Mouse (Mus musculus) intestine, embryonic 15.5 days (tissue): ENCODE results near the gene Immp2l. TPM values are rescaled to one million over a fixed set of nuclear protein-coding genes. Genes with fewer than 3 reads are reported as not detected.
"Not testable (repeated sequence)": the region's sequence is repeated elsewhere in the genome, so short reads cannot be mapped to it uniquely, and the experiment has no call there.

Experiments used
- ATAC-seq: fragments of 200-750 bp; cut with Nextera tagmentation; 2 replicates; pipeline ENCODE4 v1.8.0; 2017; ENCODE audit warnings: moderate TSS enrichment, moderate library complexity
- H3K27ac ChIP-seq: fragments of 300-500 bp; sonication (generic); 2 replicates; pipeline ENCODE4 v1.5.1; 2015; ENCODE audit warnings: mild to moderate bottlenecking, inconsistent platforms
- H3K27me3 ChIP-seq: fragments of 300-500 bp; sonication (generic); replicated peaks from 2 replicates; pipeline ENCODE4 v1.6.1; 2015; ENCODE audit warnings: inconsistent platforms
- H3K36me3 ChIP-seq: fragments of 300-500 bp; sonication (generic); 2 replicates; pipeline ENCODE4 v1.6.1; 2015; ENCODE audit warnings: inconsistent platforms
- H3K4me1 ChIP-seq: fragments of 300-500 bp; sonication (generic); replicated peaks from 2 replicates; pipeline ENCODE4 v1.6.1; 2015; ENCODE audit warnings: inconsistent platforms
- H3K4me2 ChIP-seq: fragments of 300-500 bp; sonication (generic); replicated peaks from 2 replicates; pipeline ENCODE4 v1.6.1; 2015; ENCODE audit warnings: mild to moderate bottlenecking, inconsistent platforms
- H3K4me3 ChIP-seq: fragments of 300-500 bp; sonication (generic); replicated peaks from 2 replicates; pipeline ENCODE4 v1.5.1; 2015; ENCODE audit warnings: inconsistent platforms
- H3K9ac ChIP-seq: fragments of 300-500 bp; sonication (generic); 2 replicates; pipeline ENCODE4 v1.6.1; 2015; ENCODE audit warnings: inconsistent platforms
- H3K9me3 ChIP-seq: fragments of 300-500 bp; sonication (generic); 2 replicates; pipeline ENCODE4 v1.6.1; 2016; ENCODE audit warnings: inconsistent platforms
- WGBS: fragments of 180-500 bp; shearing (Covaris S2); methylation state at CpG from one replicate; pipeline ENCODE4 v1.1.7; 2015; 5-methylcytosine and 5-hydroxymethylcytosine counted together
- polyA plus RNA-seq: library from polyadenylated mRNA; unstranded; fragments of >200 nt; fragmentation: Nextera tagmentation; extraction: Ambion mirVana; gene quantifications from 2 replicates; pipeline ENCODE4 v1.2.1, GENCODE M21; 2015

The Immp2l gene
- polyA plus RNA-seq = 26.9 and 27.7 TPM in 2 replicates

DNA sequence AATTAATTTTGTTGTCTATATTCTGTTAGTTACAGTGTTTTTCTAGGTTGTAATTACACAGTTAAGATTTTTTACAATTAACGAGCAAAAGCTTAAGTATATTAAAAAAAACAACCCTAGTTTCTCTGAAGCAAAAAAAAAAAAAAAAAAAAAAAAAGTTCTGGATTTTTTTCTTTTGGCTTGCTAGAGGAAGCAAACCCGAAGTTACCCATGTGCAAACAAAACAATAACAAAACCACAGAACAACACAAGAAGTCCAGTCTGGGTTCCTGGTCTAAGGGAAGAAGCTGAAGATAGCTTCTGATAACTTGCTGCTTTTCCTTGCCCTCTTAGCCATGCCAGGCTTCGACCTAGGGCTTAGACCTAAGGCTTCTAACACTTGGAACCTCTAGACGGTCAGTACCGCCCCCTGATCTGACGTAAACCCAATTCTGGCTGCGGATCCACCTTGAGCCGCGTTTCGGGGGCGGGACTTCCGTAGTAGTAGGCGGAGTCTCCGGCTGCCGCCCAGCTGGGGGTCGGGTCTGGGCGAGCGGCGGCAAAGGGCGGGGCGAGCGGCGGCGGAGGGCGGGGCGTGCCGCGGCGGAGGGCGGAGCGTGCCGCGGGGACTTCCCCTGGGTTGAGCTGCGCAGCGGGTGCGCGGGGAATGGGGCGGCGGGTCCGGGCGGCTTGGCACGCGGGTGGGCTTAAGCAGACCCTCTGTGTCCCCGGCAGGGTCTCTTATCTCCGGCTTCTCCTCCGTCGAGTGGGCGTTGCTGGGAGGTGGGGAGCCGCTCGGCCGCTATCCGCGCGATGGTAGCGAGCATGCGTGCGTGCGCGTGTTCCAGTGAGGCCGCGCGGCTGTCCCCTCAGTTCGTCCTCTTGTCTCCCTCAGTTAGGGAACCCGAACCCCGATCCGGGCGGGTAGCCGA lies at the start of gene Immp2l:
Gene Immp2l (plus strand): TSS at position 580 of the 911 bp plus-strand sequence.
- Histone ChIP-seq H3K4me2 (peak within 1 kb of the TSS; percentile 85), H3K4me1 (0 out of 2 replicates have a peak, but pooled peaks cover 2% of the 10 kb centered on the region), H3K27ac (peak within 1 kb of the TSS; percentile 72), H3K9me3 (no peaks in the 10 kb centered on the region), H3K4me3 (peak within 1 kb of the TSS; percentile 72), H3K27me3 (no peaks in the 10 kb centered on the region), H3K9ac (peak within 1 kb of the TSS; percentile 90), H3K36me3 (no peaks in the 10 kb centered on the region)
- WGBS = 2% methylated on average over 66 of the region's 68 CpGs
- ATAC-seq = peak; percentile 99

DNA sequence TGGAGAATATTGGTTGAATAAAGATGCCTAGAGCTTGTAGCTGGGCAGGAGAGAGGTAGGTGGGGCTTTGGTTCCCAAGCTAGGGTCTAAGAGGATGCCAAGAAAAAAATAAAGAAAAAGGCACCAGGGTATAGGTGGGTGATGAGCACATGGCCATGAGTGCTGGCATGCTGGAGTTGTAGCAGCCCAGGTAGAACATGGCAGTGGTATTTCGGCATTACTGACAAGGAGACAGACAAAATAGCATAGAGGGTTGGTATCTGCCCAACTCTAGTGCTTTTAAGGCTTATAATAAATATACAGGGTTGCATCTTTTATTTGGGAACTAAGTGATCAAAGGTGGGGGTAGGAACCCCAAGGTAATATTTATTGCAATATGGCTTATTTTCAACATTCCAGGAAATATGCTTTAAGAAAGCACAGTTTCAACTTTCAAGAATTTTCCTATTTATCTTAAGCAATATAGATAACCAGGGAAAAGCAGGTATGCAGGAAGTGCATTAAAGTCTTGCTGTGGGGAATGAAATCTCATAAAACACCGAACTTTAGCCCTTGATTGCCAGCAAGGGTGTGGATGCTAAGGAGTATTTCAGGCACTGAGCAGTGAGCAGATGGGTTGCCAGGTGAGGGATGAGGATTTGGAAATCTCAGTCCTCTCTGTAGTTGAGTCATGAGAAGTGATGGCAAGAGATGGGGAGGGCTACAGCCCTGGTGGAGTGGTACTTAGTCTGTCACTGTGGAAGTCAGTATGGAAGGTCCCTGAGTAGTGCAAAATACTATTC lies 45.0 kb upstream of the Immp2l start:
- H3K27me3 ChIP-seq = no peaks in the 10 kb centered on the region
- no peak overlapping the region for H3K9ac ChIP-seq
- no peak overlapping the region for H3K27ac ChIP-seq
- no peak overlapping the region for H3K4me2 ChIP-seq
- H3K9me3 ChIP-seq = no peaks in the 10 kb centered on the region
- WGBS = 75% methylated on average over 2 of the region's 2 CpGs
- H3K4me1 ChIP-seq = no peaks in the 10 kb centered on the region
- ATAC-seq = peak; percentile 92
- no peaks in the 10 kb centered on the region for H3K36me3 ChIP-seq
- no peak overlapping the region for H3K4me3 ChIP-seq

DNA sequence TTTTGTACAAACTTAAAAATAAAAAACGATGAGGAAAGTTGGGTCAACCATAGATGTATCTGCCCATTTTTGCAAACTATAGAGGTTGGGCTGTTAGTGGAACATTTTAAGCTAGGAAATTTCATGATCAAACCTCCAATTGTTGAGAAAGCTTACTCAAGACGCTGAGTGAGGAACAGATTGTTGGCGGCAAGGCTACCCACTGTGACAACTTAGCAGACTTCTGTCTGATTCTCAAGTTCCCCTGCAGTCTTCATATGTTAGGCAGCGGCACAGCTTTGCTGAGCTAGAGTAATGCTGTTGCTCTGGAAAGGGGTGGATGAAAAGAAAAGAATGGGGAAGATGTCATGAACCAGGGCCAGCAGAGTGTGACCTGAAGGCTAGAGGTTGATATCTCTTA lies 44.2 kb upstream of the Immp2l start:
- H3K9me3 ChIP-seq = no peaks in the 10 kb centered on the region
- no peaks in the 10 kb centered on the region for H3K27me3 ChIP-seq
- 87% methylated on average over 4 of the region's 4 CpGs for WGBS
- no peak overlapping the region for H3K27ac ChIP-seq
- no peak overlapping the region for H3K4me3 ChIP-seq
- no peak overlapping the region for H3K4me2 ChIP-seq
- ATAC-seq = 0 out of 2 replicates have a peak, but pooled peaks have one; percentile 6
- no peak overlapping the region for H3K9ac ChIP-seq
- no peaks in the 10 kb centered on the region for H3K36me3 ChIP-seq
- no peaks in the 10 kb centered on the region for H3K4me1 ChIP-seq

DNA sequence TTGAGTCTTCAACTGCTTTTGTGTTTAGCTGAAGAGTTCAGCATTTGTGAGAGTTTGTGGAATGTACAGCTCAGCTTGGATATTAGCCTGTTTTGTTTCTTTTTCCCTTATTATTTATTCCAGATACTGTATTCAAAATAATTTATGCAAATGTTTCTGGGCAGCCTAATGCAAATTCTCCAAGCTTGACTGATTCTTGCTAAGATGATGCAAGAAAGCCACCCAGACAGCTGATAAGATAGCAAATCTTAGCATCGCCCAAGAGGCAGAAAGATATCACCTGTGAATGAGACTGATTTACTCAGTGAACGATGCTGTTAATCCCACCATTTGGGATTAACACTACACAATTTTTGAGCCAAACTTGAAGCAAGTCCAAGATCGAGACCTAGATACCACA lies 43.7 kb upstream of the Immp2l start:
- Histone ChIP-seq H3K9me3 (no peaks in the 10 kb centered on the region), H3K4me1 (no peaks in the 10 kb centered on the region), H3K27ac (no peak overlapping the region), H3K9ac (no peak overlapping the region), H3K36me3 (no peaks in the 10 kb centered on the region), H3K4me3 (no peak overlapping the region), H3K27me3 (no peaks in the 10 kb centered on the region), H3K4me2 (no peak overlapping the region)
- 75% methylated on average over 3 of the region's 3 CpGs for WGBS
- no peak for ATAC-seq

DNA sequence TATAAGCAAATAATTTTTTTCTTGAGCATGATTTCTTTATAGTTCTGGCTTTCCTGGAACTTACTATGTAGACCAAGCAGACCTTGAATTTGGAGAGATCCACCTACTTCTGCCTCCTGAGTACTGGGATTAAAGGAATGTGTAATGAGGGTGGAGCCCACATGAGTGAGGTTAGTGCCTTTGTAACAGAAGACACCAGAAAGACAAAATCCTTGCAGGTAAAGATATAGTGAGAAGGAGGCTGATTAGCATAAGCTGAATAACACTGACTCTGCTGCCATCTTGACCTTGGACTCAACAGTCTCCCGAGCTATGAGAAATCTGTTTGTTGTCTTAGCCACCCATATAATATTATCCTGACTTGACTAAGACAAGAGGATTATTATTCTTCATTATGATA lies 40.9 kb upstream of the Immp2l start:
- H3K27me3 ChIP-seq = no peaks in the 10 kb centered on the region
- no peak for ATAC-seq
- no peaks in the 10 kb centered on the region for H3K4me1 ChIP-seq
- no peak overlapping the region for H3K27ac ChIP-seq
- no peak overlapping the region for H3K4me2 ChIP-seq
- no peak overlapping the region for H3K9ac ChIP-seq
- no peaks in the 10 kb centered on the region for H3K9me3 ChIP-seq
- H3K4me3 ChIP-seq = no peak overlapping the region
- 70% methylated on average over 1 of the region's 1 CpGs for WGBS
- no peaks in the 10 kb centered on the region for H3K36me3 ChIP-seq

DNA sequence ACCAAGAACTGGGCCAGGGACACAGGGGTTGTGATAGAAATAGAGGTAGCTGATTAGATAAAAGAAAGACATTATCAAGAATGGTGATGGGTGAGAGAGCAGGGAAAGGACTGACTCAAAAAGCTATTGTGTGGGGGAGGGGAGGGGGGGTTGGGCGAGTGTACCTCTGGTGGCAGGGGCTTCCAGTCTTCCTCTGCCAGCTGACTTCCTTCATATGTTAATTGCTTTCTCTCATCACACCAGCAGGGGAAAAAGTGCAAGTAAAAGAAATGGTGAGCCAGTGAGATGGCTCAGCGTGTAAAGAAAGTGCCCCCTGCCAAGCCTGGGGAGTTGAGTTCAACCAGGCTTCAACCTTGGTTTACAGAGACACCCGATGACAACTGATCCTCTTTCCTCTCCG lies 39.2 kb upstream of the Immp2l start:
- WGBS = 40% methylated on average over 4 of the region's 4 CpGs
- H3K4me1 ChIP-seq = no peaks in the 10 kb centered on the region
- H3K9me3 ChIP-seq = no peaks in the 10 kb centered on the region
- ATAC-seq = no peak
- no peak overlapping the region for H3K9ac ChIP-seq
- no peak overlapping the region for H3K4me3 ChIP-seq
- H3K36me3 ChIP-seq = no peaks in the 10 kb centered on the region
- no peak overlapping the region for H3K27ac ChIP-seq
- no peak overlapping the region for H3K4me2 ChIP-seq
- H3K27me3 ChIP-seq = no peaks in the 10 kb centered on the region

DNA sequence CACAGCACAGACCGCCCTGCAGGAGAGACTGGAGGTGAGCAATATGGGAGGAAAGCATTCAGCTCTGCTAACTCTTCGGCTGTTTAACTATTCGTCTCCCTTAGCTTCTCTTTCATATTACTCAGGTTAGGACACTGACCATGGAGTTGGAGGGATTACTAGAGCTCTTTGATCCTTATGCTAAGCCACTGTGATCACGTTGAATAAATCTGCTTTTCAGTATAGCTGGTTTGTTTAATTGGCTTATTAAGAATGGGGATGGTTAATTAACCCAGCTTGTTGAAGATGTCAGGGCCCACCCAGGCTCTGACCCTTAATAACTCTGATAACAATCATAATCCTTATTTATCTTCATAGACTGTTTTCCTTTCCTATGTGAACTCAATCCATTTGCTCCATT lies 38.1 kb upstream of the Immp2l start:
- 70% methylated on average over 4 of the region's 4 CpGs for WGBS

DNA sequence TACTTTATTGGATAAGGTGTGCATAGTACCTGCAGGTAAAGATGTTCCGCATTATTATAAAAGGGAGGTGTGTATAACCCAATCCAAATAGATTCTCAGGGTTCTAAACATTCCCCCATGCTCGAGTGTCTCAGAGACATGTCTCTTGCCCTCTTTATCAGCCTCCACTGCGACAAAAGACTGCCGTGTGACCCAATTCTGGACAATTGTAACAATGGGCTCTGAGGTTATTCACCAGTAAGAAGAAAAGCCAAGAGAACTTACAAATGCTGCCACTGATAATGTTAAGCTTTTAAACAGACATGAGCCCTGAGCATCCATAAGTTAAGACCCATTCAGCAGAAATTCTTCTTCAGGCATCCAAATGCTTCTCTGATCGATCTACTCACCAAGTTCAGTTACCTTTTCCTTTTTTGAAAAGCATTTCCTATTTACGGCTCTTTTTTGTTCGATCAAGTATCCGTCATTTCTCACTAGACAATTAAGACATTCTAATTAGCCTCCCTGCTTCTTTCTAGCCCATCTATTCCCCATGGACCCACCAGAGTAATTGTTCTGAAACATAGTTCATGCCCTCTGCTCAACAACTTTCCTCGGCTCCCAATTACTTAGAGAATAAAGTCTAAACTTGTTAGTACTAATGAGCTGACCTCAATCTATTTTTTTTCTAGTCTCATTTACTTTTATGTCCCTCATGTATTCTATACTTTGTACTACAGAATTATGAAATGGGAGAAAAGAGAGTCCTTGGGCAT lies 35.4 kb upstream of the Immp2l start:
- Histone ChIP-seq H3K9ac (no peak overlapping the region), H3K27ac (no peak overlapping the region), H3K4me1 (no peaks in the 10 kb centered on the region), H3K4me2 (no peak overlapping the region), H3K4me3 (no peak overlapping the region), H3K36me3 (no peaks in the 10 kb centered on the region), H3K27me3 (no peaks in the 10 kb centered on the region), H3K9me3 (no peaks in the 10 kb centered on the region)
- 87% methylated on average over 9 of the region's 9 CpGs for WGBS
- no peak for ATAC-seq

More for the DNA sequence above, 38.1 kb upstream of the Immp2l start:
- Histone ChIP-seq H3K36me3 (no peaks in the 10 kb centered on the region), H3K4me3 (no peak overlapping the region), H3K9ac (no peak overlapping the region), H3K4me2 (no peak overlapping the region), H3K4me1 (no peaks in the 10 kb centered on the region), H3K27me3 (no peaks in the 10 kb centered on the region), H3K9me3 (no peaks in the 10 kb centered on the region), H3K27ac (no peak overlapping the region)
- ATAC-seq = no peak

DNA sequence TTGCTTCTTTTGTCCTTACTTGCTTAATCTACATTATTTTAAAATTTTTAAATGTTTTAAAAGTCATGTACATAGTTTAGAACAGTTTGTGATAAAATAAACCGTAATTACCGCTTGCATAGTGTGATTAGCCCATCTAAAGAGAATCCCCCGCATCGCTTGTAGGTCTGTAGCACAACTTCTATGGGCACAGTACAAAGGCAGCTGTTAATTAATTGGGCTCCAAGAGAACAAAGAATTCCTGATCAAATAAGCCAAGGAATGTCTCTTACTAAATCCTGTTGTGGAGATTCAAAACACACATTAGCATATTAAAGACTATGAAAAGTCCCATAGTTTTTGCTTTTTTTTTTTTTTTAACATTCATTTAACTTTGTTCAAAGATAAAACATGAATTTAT lies 32.2 kb upstream of the Immp2l start:
- Histone ChIP-seq H3K4me1 (no peaks in the 10 kb centered on the region), H3K36me3 (no peaks in the 10 kb centered on the region), H3K9ac (no peak overlapping the region), H3K4me2 (no peak overlapping the region), H3K27me3 (no peaks in the 10 kb centered on the region), H3K9me3 (no peaks in the 10 kb centered on the region), H3K27ac (no peak overlapping the region), H3K4me3 (no peak overlapping the region)
- 90% methylated on average over 4 of the region's 4 CpGs for WGBS
- ATAC-seq = no peak

DNA sequence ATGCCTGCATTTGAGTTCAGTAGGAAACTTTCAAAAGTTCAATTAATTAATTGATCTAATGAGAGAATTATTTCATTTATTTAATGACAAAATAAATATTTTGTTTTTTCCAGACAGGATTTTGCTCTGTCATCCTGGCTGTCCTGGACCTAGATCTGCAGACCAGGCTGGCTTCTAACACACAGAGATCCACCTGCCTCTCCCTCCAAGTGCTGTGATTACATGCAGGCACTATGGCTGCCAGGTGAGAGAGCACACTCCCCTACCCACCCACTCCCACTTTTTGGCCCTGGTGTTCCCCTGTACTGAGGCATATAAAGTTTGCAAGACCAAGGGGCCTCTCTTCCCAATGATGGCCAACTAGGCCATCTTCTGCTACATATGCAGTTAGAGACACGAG lies 31.7 kb upstream of the Immp2l start:
- not testable (repeated sequence) for ATAC-seq, H3K9me3 ChIP-seq, H3K27me3 ChIP-seq, H3K4me1 ChIP-seq, H3K9ac ChIP-seq, H3K4me2 ChIP-seq, H3K27ac ChIP-seq, H3K4me3 ChIP-seq, H3K36me3 ChIP-seq
- 92% methylated on average over 1 of the region's 1 CpGs for WGBS

DNA sequence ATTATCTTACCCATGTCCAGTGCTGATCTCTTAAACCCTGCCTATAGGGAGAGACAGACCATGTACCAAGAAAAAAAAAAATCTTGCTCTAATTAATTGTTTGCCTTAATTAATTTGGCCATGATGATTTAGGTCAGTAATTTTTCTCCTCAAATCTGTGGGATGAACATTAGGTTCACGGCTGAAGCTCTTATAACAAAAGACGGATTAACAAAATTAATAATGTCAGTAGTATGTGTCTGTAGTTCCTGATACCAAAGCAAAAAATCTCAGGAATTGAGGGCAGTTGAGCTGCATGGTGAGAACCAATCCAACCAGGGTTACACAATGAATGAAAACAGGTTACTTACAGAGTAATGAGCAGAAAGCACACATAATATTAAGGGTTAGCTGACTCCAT lies 29.0 kb upstream of the Immp2l start:
- no peaks in the 10 kb centered on the region for H3K36me3 ChIP-seq
- H3K27ac ChIP-seq = no peak overlapping the region
- 98% methylated on average over 2 of the region's 2 CpGs for WGBS
- no peaks in the 10 kb centered on the region for H3K4me1 ChIP-seq
- no peaks in the 10 kb centered on the region for H3K9me3 ChIP-seq
- no peak overlapping the region for H3K4me3 ChIP-seq
- H3K9ac ChIP-seq = no peak overlapping the region
- no peak for ATAC-seq
- H3K27me3 ChIP-seq = no peaks in the 10 kb centered on the region
- no peak overlapping the region for H3K4me2 ChIP-seq
